In genomic region chrX:5468022-5468421, GRCm38 (mm10) we compare ENCODE assay signal across 8 mouse cellular contexts. TPM values are rescaled to one million over a fixed set of nuclear protein-coding genes. Genes with fewer than 3 reads are reported as not detected.
DNase-seq lines count a peak whose midpoint lies in the region; ATAC-seq lines count a peak whose summit lies in the region.
"Had no signal": no experiment of that assay in that cellular context is flagged by ENCODE, and none has a peak within 500 bp of the region (broad histone marks: within the 10 kb centered on the region; RNA-seq: fewer than 3 reads in every experiment).

No protein-coding gene starts in this region.

- H3K4me3 ChIP-seq in lung, embryonic 15.5 days: no peak overlapping the region
- H3K4me3 ChIP-seq in forebrain, embryonic 12.5 days (replicated peaks): peak overlapping the region; percentile 13
- no peak overlapping the region for H3K4me3 ChIP-seq in limb, embryonic 13.5 days

- no peaks in the 10 kb centered on the region for H3K4me1 ChIP-seq in lung, embryonic 15.5 days
- no peaks in the 10 kb centered on the region for H3K4me1 ChIP-seq in forebrain, embryonic 12.5 days
- no peaks in the 10 kb centered on the region for H3K4me1 ChIP-seq in limb, embryonic 13.5 days

- WGBS in lung, embryonic 15.5 days: 12% methylated on average over 24 of the region's 24 CpGs
- 28% methylated on average over 24 of the region's 24 CpGs for WGBS in forebrain, embryonic 12.5 days
- WGBS in limb, embryonic 13.5 days: 14% methylated on average over 24 of the region's 24 CpGs

- no peaks in the 10 kb centered on the region for H3K36me3 ChIP-seq in lung, embryonic 15.5 days
- H3K36me3 ChIP-seq in forebrain, embryonic 12.5 days (replicated peaks): no peaks in the 10 kb centered on the region
- no peaks in the 10 kb centered on the region for H3K36me3 ChIP-seq in limb, embryonic 13.5 days

- no peaks in the 10 kb centered on the region for H3K27me3 ChIP-seq in lung, embryonic 15.5 days
- H3K27me3 ChIP-seq in forebrain, embryonic 12.5 days: peaks cover 9% of the 10 kb centered on the region
- H3K27me3 ChIP-seq in limb, embryonic 13.5 days: peaks cover 13% of the 10 kb centered on the region

- 0 out of 2 replicates have a peak, but pooled peaks have one; percentile 11 for ATAC-seq in lung, embryonic 15.5 days (ENCODE audit: borderline replicate concordance, extremely low read depth, low FRiP score, low TSS enrichment)
- no peak for ATAC-seq in forebrain, embryonic 12.5 days (ENCODE audit: low FRiP score)
- ATAC-seq in limb, embryonic 13.5 days (ENCODE audit: low FRiP score, low read depth): no peak

- no peak for DNase-seq in lung, postnatal 4 days
- peak; percentile 4 for DNase-seq in testis, postnatal 14 days (ENCODE audit: low spot score)
- DNase-seq in spleen, postnatal 10 days (ENCODE audit: low spot score in 2 of 2): no peak
- no peak for DNase-seq in spleen, postnatal 4 days (ENCODE audit: low spot score in 2 of 2)

- H3K27ac ChIP-seq in lung, embryonic 15.5 days: no peak overlapping the region
- no peak overlapping the region for H3K27ac ChIP-seq in forebrain, embryonic 12.5 days
- H3K27ac ChIP-seq in limb, embryonic 13.5 days: no peak overlapping the region

- H3K4me2 ChIP-seq in lung, embryonic 15.5 days: peak overlapping the region; percentile 13; the same call in 1 of the 2 replicates
- peak overlapping the region; percentile 34 for H3K4me2 ChIP-seq in forebrain, embryonic 12.5 days
- H3K4me2 ChIP-seq in limb, embryonic 13.5 days (replicated peaks): peak overlapping the region; percentile 21

- no peaks in the 10 kb centered on the region for H3K9me3 ChIP-seq in lung, embryonic 15.5 days
- H3K9me3 ChIP-seq in forebrain, embryonic 12.5 days: no peaks in the 10 kb centered on the region
- H3K9me3 ChIP-seq in limb, embryonic 13.5 days: no peaks in the 10 kb centered on the region

- no peak overlapping the region for H3K9ac ChIP-seq in lung, embryonic 15.5 days
- no peak overlapping the region for H3K9ac ChIP-seq in forebrain, embryonic 12.5 days
- H3K9ac ChIP-seq in limb, embryonic 13.5 days: no peak overlapping the region

RNA-seq across cellular contexts. Expression of gene Mycs, which starts 1.0 kb away (rescaled TPM):
- polyA plus RNA-seq in lung, embryonic 15.5 days (2015; fragmentation: Nextera tagmentation; extraction: Ambion mirVana): not detected in 2 replicates
- polyA plus RNA-seq in forebrain, embryonic 12.5 days (2016; fragmentation: Nextera tagmentation; extraction: Ambion mirVana): not detected in 2 replicates
- polyA plus RNA-seq in limb, embryonic 13.5 days (2015; fragmentation: Nextera tagmentation; extraction: Ambion mirVana): not detected in 2 replicates
- polyA plus RNA-seq: liver, adult 2 months had no signal
